Comparison of ENCODE assay signal across 8 mouse cellular contexts in genomic region chr4:123323534-123323933, GRCm38 (mm10). TPM values are rescaled to one million over a fixed set of nuclear protein-coding genes. Genes with fewer than 3 reads are reported as not detected.
A peak's percentile ranks its signal among the peaks of the same experiment; 100 is the strongest.
DNase-seq lines count a peak whose midpoint lies in the region; ATAC-seq and TF ChIP-seq lines count a peak whose summit lies in the region.
"Had no signal": no experiment of that assay in that cellular context is flagged by ENCODE, and none has a peak within 500 bp of the region (broad histone marks: within the 10 kb centered on the region; RNA-seq: fewer than 3 reads in every experiment).

Gene Oxct2a, minus strand, starts transcription at chr4:123323634.

- no peak for TF ChIP-seq EP300 in lung, postnatal 0 days (IDR thresholded peaks at IDR 0.05)

- TF ChIP-seq POLR2A in limb, embryonic 14.5 days (IDR thresholded peaks at IDR 0.05; ENCODE audit: borderline replicate concordance, extremely low read depth, insufficient read depth, insufficient read length) = no peak

- no peak within 1 kb of the TSS for H3K4me3 ChIP-seq in lung, postnatal 0 days (ENCODE audit: low read depth, low read length)
- peak within 1 kb of the TSS; percentile 24 for H3K4me3 ChIP-seq in forebrain, embryonic 16.5 days (replicated peaks; ENCODE audit: low read length)
- H3K4me3 ChIP-seq in limb, embryonic 14.5 days (replicated peaks; ENCODE audit: low read length) = peak within 1 kb of the TSS; percentile 28
- peak within 1 kb of the TSS; percentile 28 for H3K4me3 ChIP-seq in stomach, embryonic 16.5 days (replicated peaks; ENCODE audit: low read length)

- no peaks in the 10 kb centered on the region for H3K4me1 ChIP-seq in lung, postnatal 0 days (ENCODE audit: insufficient read depth, low read depth, low read length)
- H3K4me1 ChIP-seq in forebrain, embryonic 16.5 days (replicated peaks; ENCODE audit: control insufficient read depth, insufficient read depth, low read length) = no peaks in the 10 kb centered on the region
- H3K4me1 ChIP-seq in limb, embryonic 14.5 days (ENCODE audit: control insufficient read depth, insufficient read depth, low read length) = no peaks in the 10 kb centered on the region
- no peaks in the 10 kb centered on the region for H3K4me1 ChIP-seq in stomach, embryonic 16.5 days (ENCODE audit: control insufficient read depth, insufficient read depth, low read length)

- no peak within 1 kb of the TSS for H3K9ac ChIP-seq in lung, postnatal 0 days (replicated peaks; ENCODE audit: low read depth)
- H3K9ac ChIP-seq in forebrain, embryonic 16.5 days (replicated peaks; ENCODE audit: low read depth, low read length) = no peak within 1 kb of the TSS
- no peak within 1 kb of the TSS for H3K9ac ChIP-seq in limb, embryonic 14.5 days (ENCODE audit: low read depth, low read length, severe bottlenecking)
- H3K9ac ChIP-seq in stomach, embryonic 16.5 days (ENCODE audit: low read length) = no peak within 1 kb of the TSS

- no peak within 1 kb of the TSS for H3K27ac ChIP-seq in lung, postnatal 0 days (ENCODE audit: low read length)
- no peak within 1 kb of the TSS for H3K27ac ChIP-seq in forebrain, embryonic 16.5 days (ENCODE audit: low read length)
- H3K27ac ChIP-seq in limb, embryonic 14.5 days (replicated peaks; ENCODE audit: low read depth, low read length) = no peak within 1 kb of the TSS
- H3K27ac ChIP-seq in stomach, embryonic 16.5 days (ENCODE audit: low read length) = no peak within 1 kb of the TSS

- H3K36me3 ChIP-seq in lung, postnatal 0 days (ENCODE audit: insufficient read depth, low read length) = no peaks in the 10 kb centered on the region
- no peaks in the 10 kb centered on the region for H3K36me3 ChIP-seq in forebrain, embryonic 16.5 days (ENCODE audit: control insufficient read depth, insufficient read depth)
- H3K36me3 ChIP-seq in limb, embryonic 14.5 days (ENCODE audit: control insufficient read depth, insufficient read depth, low read length) = no peaks in the 10 kb centered on the region
- H3K36me3 ChIP-seq in stomach, embryonic 16.5 days (ENCODE audit: control insufficient read depth, insufficient read depth, low read length) = no peaks in the 10 kb centered on the region

- ATAC-seq in lung, postnatal 0 days = no peak
- no peak for ATAC-seq in forebrain, embryonic 16.5 days
- no peak for ATAC-seq in limb, embryonic 14.5 days (ENCODE audit: low FRiP score, low read depth)
- 0 out of 2 replicates have a peak, but pooled peaks have one; percentile 18 for ATAC-seq in stomach, embryonic 16.5 days (ENCODE audit: insufficient read depth, low FRiP score)

- 11% methylated on average over 12 of the region's 13 CpGs for WGBS in lung, postnatal 0 days
- 25% methylated on average over 13 of the region's 13 CpGs for WGBS in forebrain, embryonic 16.5 days
- WGBS in limb, embryonic 14.5 days = 11% methylated on average over 7 of the region's 13 CpGs
- 15% methylated on average over 13 of the region's 13 CpGs for WGBS in stomach, embryonic 16.5 days

- no peak for TF ChIP-seq CTCF in lung, postnatal 0 days (IDR thresholded peaks at IDR 0.05)

- no peaks in the 10 kb centered on the region; the same call in 1 of the 2 replicates for H3K27me3 ChIP-seq in lung, postnatal 0 days (replicated peaks; ENCODE audit: insufficient read depth, low read length)
- H3K27me3 ChIP-seq in forebrain, embryonic 16.5 days (replicated peaks; ENCODE audit: control insufficient read depth, insufficient read depth, low read length) = peaks cover 4% of the 10 kb centered on the region
- H3K27me3 ChIP-seq in limb, embryonic 14.5 days (ENCODE audit: control insufficient read depth, insufficient read depth, low read length) = 0 out of 2 replicates have a peak, but pooled peaks cover 5% of the 10 kb centered on the region
- peaks cover 9% of the 10 kb centered on the region for H3K27me3 ChIP-seq in stomach, embryonic 16.5 days (ENCODE audit: control insufficient read depth, insufficient read depth, low read length)

- H3K9me3 ChIP-seq in lung, postnatal 0 days (ENCODE audit: low read length) = no peaks in the 10 kb centered on the region
- no peaks in the 10 kb centered on the region for H3K9me3 ChIP-seq in forebrain, embryonic 16.5 days (ENCODE audit: control insufficient read depth, low read length)
- no peaks in the 10 kb centered on the region for H3K9me3 ChIP-seq in limb, embryonic 14.5 days (ENCODE audit: control insufficient read depth, low read length)
- no peaks in the 10 kb centered on the region for H3K9me3 ChIP-seq in stomach, embryonic 16.5 days (replicated peaks; ENCODE audit: control insufficient read depth, low read length)

- H3K4me2 ChIP-seq in lung, postnatal 0 days (replicated peaks; ENCODE audit: low read depth, low read length) = 0 out of 2 replicates have a peak within 1 kb of the TSS, but pooled peaks have one; percentile 14
- H3K4me2 ChIP-seq in forebrain, embryonic 16.5 days (ENCODE audit: low read length) = peak within 1 kb of the TSS; percentile 39
- H3K4me2 ChIP-seq in limb, embryonic 14.5 days (replicated peaks; ENCODE audit: low read depth, low read length, severe bottlenecking) = peak within 1 kb of the TSS; percentile 41
- H3K4me2 ChIP-seq in stomach, embryonic 16.5 days (ENCODE audit: low read depth, low read length) = peak within 1 kb of the TSS; percentile 43

- DNase-seq in lung, postnatal 0 days (ENCODE audit: low spot score) = no peak
- DNase-seq in lung, postnatal 14 days = no peak
- DNase-seq in limb, embryonic 14.5 days (ENCODE audit: low spot score) = no peak
- DNase-seq in layer of hippocampus, postnatal 25 days (ENCODE audit: extremely low spot score in 1 of 2, low spot score in 1 of 2) = no peak
- no peak for DNase-seq in adrenal gland, adult 2 months

RNA-seq across cellular contexts. Expression of gene Oxct2a, which starts in this region (rescaled TPM):
- not detected in 2 replicates for polyA plus RNA-seq in lung, postnatal 0 days (2015; fragmentation: Nextera tagmentation; extraction: Ambion mirVana)
- polyA plus RNA-seq in forebrain, embryonic 16.5 days (2015; fragmentation: Nextera tagmentation; extraction: Ambion mirVana) = not detected in 2 replicates
- 0.20 and 0.21 TPM in 2 replicates for polyA plus RNA-seq in limb, embryonic 14.5 days (2012; rRNA removed)
- polyA plus RNA-seq in limb, embryonic 14.5 days (2014; fragmentation: Nextera tagmentation; extraction: Ambion mirVana) = not detected in 2 replicates
- not detected in 2 replicates for polyA plus RNA-seq in stomach, embryonic 16.5 days (2015; fragmentation: Nextera tagmentation; extraction: Ambion mirVana)
- total RNA-seq in layer of hippocampus, postnatal 25 days (2021) = not detected
- not detected for total RNA-seq in adrenal gland, adult 2 months (2021)
- not detected in 2 replicates for polyA plus RNA-seq in adrenal gland, adult 2 months (2012; rRNA removed)
- total RNA-seq: left cerebral cortex, postnatal 36 days had no signal

Comparison
In these comparisons a context has a peak if more than half of its experiments do, and no peak if none do; other contexts are left out.
1. Peak in ATAC-seq, H3K4me3 ChIP-seq and H3K4me2 ChIP-seq in stomach, embryonic 16.5 days; RNA of the gene not detected or under 1 TPM.